Mouse (Mus musculus): ENCODE measurements around the gene Hpd. TPM values are rescaled to one million over a fixed set of nuclear protein-coding genes. Genes with fewer than 3 reads are reported as not detected.
"Not testable (repeated sequence)": the region's sequence is repeated elsewhere in the genome, so short reads cannot be mapped to it uniquely, and the experiment has no call there.

Gene Hpd
- not detected in 2 replicates for polyA plus RNA-seq (2015; fragmentation: Nextera tagmentation; extraction: Ambion mirVana)

GRCm38 (mm10) chr5:123182651-123183050 is at the start of gene Hpd:
Gene Hpd (minus strand): TSS chr5:123182727.
- Histone ChIP-seq H3K9me3 (peaks cover 3% of the 10 kb centered on the region; the same call in 1 of the 2 replicates), H3K4me2 (replicated peaks) (no peak within 1 kb of the TSS), H3K27ac (no peak within 1 kb of the TSS), H3K4me1 (no peaks in the 10 kb centered on the region), H3K9ac (no peak within 1 kb of the TSS), H3K4me3 (no peak within 1 kb of the TSS), H3K27me3 (no peaks in the 10 kb centered on the region), H3K36me3 (no peaks in the 10 kb centered on the region)
- no peak for ATAC-seq (ENCODE audit: low FRiP score, low read depth)
- WGBS, result 82% methylated on average over 10 of the region's 10 CpGs

- Histone ChIP-seq H3K36me3 (peaks cover 35% of the 10 kb centered on the region), H3K9me3 (no peaks in the 10 kb centered on the region), H3K27ac (no peak overlapping the region), H3K9ac (no peak overlapping the region), H3K27me3 (no peaks in the 10 kb centered on the region), H3K4me3 (no peak overlapping the region), H3K4me1 (peaks cover 9% of the 10 kb centered on the region), H3K4me2 (replicated peaks) (no peak overlapping the region)
- no peak for ATAC-seq (ENCODE audit: low FRiP score, low read depth)
- 93% methylated on average over 2 of the region's 2 CpGs for WGBS
These were observed 49.7 kb upstream of the Hpd start for GRCm38 (mm10) chr5:123232180-123232579.

GRCm38 (mm10) chr5:123229296-123229695 is 46.8 kb upstream of the Hpd start:
- H3K9ac ChIP-seq, result 0 out of 2 replicates have a peak overlapping the region, but pooled peaks have one; percentile 39

GRCm38 (mm10) chr5:123228524-123228922 is 46.0 kb upstream of the Hpd start:
- Histone ChIP-seq H3K4me2 (replicated peaks) (peak overlapping the region; percentile 77), H3K27ac (no peak overlapping the region), H3K4me3 (peak overlapping the region; percentile 88), H3K9ac (peak overlapping the region; percentile 89), H3K9me3 (no peaks in the 10 kb centered on the region), H3K36me3 (peaks cover 13% of the 10 kb centered on the region), H3K4me1 (peaks cover 5% of the 10 kb centered on the region), H3K27me3 (no peaks in the 10 kb centered on the region)
- no peak for ATAC-seq (ENCODE audit: low FRiP score, low read depth)
- WGBS, result 5% methylated on average over 15 of the region's 15 CpGs

More at GRCm38 (mm10) chr5:123229296-123229695, 46.8 kb upstream of the Hpd start:
- Histone ChIP-seq H3K27me3 (no peaks in the 10 kb centered on the region), H3K9me3 (no peaks in the 10 kb centered on the region), H3K4me3 (peak overlapping the region; percentile 88), H3K36me3 (peaks cover 14% of the 10 kb centered on the region), H3K4me1 (peaks cover 5% of the 10 kb centered on the region), H3K4me2 (replicated peaks) (peak overlapping the region; percentile 77), H3K27ac (no peak overlapping the region)
- ATAC-seq (ENCODE audit: low FRiP score, low read depth), result no peak
- 90% methylated on average over 6 of the region's 6 CpGs for WGBS

DNA sequence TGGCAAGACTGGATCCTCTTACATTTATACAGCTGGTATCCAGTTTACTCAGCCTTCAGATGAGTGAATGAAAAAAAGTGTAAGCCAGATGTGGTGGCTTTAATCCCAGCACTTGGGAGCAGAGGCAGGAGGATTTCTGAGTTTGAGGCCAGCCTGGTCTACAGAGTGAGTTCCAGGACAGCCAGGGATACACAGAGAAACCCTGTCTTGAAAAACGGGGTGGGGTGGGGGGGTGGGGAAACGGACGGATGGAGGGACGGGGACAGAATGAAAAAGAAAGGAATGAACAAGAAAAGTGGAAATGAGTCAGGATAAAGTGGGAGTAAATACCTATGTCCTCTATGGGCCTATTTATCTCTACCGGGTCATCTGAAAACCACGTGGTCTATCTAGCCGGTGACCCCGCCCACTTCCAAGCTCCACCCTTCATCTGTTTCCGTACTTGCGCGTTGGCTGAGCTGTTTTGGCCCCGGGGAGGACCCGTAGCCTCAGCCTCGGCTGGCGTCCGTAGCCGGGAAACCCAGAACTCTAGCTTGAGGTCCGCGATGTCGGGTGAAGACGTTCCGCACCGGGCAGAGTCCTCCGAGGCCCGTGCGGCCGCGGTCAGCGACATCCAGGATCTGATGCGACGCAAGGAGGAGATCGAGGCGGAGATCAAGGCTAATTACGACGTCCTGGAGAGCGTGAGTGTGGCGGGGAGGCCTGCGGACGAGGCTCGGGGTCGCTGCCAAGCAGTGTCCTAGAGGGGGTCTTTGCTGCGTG is 45.4 kb upstream of the Hpd start:
- 2% methylated on average over 42 of the region's 42 CpGs for WGBS
- Histone ChIP-seq H3K27ac (no peak overlapping the region), H3K4me1 (peaks cover 5% of the 10 kb centered on the region), H3K4me2 (replicated peaks) (peak overlapping the region; percentile 77), H3K9ac (peak overlapping the region; percentile 89), H3K36me3 (peaks cover 8% of the 10 kb centered on the region), H3K4me3 (peak overlapping the region; percentile 88), H3K27me3 (no peaks in the 10 kb centered on the region), H3K9me3 (no peaks in the 10 kb centered on the region)
- ATAC-seq (ENCODE audit: low FRiP score, low read depth), result peak; percentile 88

DNA sequence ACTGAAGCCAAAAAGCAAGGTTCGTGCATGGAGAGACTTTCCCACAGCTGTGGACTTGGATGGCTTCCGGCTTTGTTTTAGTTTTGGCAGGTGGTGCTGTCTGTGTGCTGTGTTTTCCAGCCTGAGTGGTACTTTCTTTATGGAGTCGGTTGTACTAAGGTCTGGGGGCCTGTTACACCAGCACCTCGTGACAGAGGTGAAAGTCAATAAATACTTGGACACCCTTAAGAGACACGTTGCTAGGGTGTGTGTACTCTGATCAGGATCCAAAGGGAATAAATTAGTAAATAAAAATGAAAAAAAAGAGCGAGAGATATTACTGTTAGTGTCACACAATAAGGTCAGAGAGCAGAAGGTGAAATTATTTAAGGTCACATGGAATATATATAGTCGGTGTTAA is 44.3 kb upstream of the Hpd start:
- no peak overlapping the region for H3K9ac ChIP-seq
- peaks cover 6% of the 10 kb centered on the region for H3K36me3 ChIP-seq
- H3K27me3 ChIP-seq, result no peaks in the 10 kb centered on the region
- H3K9me3 ChIP-seq, result no peaks in the 10 kb centered on the region
- no peak for ATAC-seq (ENCODE audit: low FRiP score, low read depth)
- peaks cover 5% of the 10 kb centered on the region for H3K4me1 ChIP-seq
- H3K4me2 ChIP-seq (replicated peaks), result no peak overlapping the region
- H3K4me3 ChIP-seq, result no peak overlapping the region
- no peak overlapping the region for H3K27ac ChIP-seq
- 88% methylated on average over 7 of the region's 7 CpGs for WGBS

DNA sequence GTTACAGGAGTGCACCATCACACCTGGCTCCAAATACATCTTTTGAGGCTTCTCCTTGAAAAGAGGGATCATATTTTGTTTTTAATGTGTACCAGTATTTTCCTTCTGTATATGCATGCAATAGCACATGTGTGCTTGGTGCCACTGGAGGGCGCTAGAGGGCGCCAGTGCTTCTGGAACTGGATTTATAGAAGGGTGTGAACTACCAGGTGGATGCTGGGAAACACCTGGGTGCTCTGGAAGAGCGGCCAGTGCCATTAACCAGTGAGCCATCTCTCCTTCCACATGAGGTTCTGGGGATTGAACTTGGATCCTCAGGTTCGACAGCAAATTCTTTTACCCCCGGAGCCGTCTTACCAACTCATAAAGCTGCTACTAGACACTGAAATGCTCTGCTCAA is 41.3 kb upstream of the Hpd start:
- not testable (repeated sequence) for H3K27me3 ChIP-seq; H3K27ac ChIP-seq; H3K4me1 ChIP-seq; H3K4me3 ChIP-seq; H3K4me2 ChIP-seq (replicated peaks); H3K36me3 ChIP-seq; H3K9me3 ChIP-seq; ATAC-seq (ENCODE audit: low FRiP score, low read depth); H3K9ac ChIP-seq
- 57% methylated on average over 6 of the region's 6 CpGs for WGBS

DNA sequence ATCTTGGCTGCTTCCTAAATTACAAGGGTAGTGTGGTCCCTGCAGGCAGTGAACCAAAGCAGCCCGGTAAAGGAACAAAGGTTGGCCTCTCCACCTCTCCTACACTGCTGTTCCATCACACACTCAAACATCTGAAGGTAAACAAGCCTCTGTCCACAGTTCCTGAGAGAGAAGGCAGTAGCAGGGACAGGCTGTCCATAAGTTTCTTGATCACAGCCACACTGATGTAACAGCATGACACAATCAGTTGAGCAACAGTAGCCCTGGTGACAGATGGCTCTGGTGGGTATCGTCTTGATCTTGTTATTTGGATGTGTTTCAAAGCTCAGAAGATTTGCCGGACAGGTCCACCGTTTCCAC is 40.5 kb upstream of the Hpd start:
- H3K4me3 ChIP-seq, result no peak overlapping the region
- H3K9me3 ChIP-seq, result 0 out of 2 replicates have a peak, but pooled peaks cover 4% of the 10 kb centered on the region
- H3K36me3 ChIP-seq, result no peaks in the 10 kb centered on the region
- H3K27ac ChIP-seq, result no peak overlapping the region
- no peak overlapping the region for H3K9ac ChIP-seq
- no peaks in the 10 kb centered on the region for H3K27me3 ChIP-seq
- WGBS, result 85% methylated on average over 4 of the region's 4 CpGs
- no peaks in the 10 kb centered on the region for H3K4me1 ChIP-seq
- no peak overlapping the region for H3K4me2 ChIP-seq (replicated peaks)
- ATAC-seq (ENCODE audit: low FRiP score, low read depth), result no peak

DNA sequence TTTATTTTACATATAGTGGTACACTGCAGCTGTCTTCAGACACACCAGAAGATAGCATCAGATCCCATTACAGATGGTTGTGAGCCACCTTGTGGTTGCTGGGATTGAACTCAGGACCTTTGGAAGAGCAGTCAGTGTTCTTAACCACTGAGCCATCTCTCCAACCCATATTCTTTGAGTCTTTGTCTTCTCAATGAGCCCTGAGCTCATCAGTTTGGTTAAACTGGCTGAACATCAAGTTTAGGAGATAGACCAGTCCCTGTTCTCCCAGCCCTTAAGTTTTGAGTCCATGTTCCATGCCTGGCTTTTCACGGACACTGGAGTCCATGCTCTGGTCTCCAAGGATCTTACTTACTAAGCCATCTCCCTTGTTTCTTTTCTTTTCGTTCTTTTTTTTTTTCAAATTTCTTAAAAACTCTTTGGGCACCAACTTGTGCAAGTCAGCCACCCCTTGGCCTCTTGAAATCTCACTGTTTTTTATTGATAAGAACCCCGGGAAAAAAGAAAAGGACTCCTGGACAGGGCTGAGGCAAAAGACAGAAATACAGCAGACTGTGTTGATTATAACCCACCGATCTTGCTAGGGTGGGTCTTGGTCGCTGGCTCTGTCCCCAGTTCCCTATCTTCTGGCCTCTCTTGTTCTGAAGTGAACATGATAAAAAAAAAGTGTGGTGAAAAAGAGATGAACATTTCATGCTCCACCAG is 40.0 kb upstream of the Hpd start:
- H3K36me3 ChIP-seq; H3K27me3 ChIP-seq; H3K9ac ChIP-seq; H3K27ac ChIP-seq; H3K4me2 ChIP-seq (replicated peaks); ATAC-seq (ENCODE audit: low FRiP score, low read depth); H3K9me3 ChIP-seq; H3K4me1 ChIP-seq; H3K4me3 ChIP-seq: not testable (repeated sequence)
- WGBS, result 88% methylated on average over 3 of the region's 5 CpGs

DNA sequence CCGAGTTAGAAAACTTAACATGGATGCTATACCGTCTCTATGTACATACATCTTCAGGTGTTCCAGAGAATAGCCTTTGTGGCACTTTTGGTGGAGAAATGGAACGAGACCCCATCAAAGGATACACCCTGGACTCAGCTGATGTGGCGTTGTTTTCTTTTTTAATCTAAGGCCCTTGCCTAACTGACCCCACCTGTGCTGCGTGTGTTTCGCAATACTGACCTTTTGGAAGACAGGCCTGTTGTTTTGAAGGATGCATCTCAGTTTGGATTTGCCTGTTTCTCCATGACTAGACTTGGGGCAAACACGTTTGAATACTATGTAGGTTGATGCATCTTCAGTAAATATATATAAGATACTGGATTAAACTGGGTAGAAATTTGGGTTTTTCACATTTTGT is 21.1 kb upstream of the Hpd start:
- not testable (repeated sequence) for H3K9me3 ChIP-seq; H3K9ac ChIP-seq; H3K27ac ChIP-seq; H3K27me3 ChIP-seq; H3K4me1 ChIP-seq; H3K36me3 ChIP-seq; H3K4me2 ChIP-seq (replicated peaks); ATAC-seq (ENCODE audit: low FRiP score, low read depth); H3K4me3 ChIP-seq
- WGBS, result 81% methylated on average over 7 of the region's 7 CpGs

GRCm38 (mm10) chr5:123202771-123203170 is 20.2 kb upstream of the Hpd start:
- 48% methylated on average over 4 of the region's 4 CpGs for WGBS
- H3K27me3 ChIP-seq, result not testable (repeated sequence)

GRCm38 (mm10) chr5:123201987-123202386 is 19.5 kb upstream of the Hpd start:
- no peaks in the 10 kb centered on the region for H3K36me3 ChIP-seq
- no peak for ATAC-seq (ENCODE audit: low FRiP score, low read depth)
- peaks cover 6% of the 10 kb centered on the region; the same call in 1 of the 2 replicates for H3K9me3 ChIP-seq
- whole genome bisulfite sequencing, result 87% methylated on average over 5 of the region's 5 CpGs
- H3K9ac ChIP-seq, result no peak overlapping the region
- no peaks in the 10 kb centered on the region for H3K4me1 ChIP-seq
- no peak overlapping the region for H3K27ac ChIP-seq
- no peak overlapping the region for H3K4me2 ChIP-seq (replicated peaks)
- no peaks in the 10 kb centered on the region for H3K27me3 ChIP-seq
- H3K4me3 ChIP-seq, result no peak overlapping the region

More at GRCm38 (mm10) chr5:123202771-123203170, 20.2 kb upstream of the Hpd start:
- not testable (repeated sequence) for H3K9ac ChIP-seq; H3K27ac ChIP-seq; H3K4me3 ChIP-seq; ATAC-seq (ENCODE audit: low FRiP score, low read depth); H3K36me3 ChIP-seq; H3K9me3 ChIP-seq; H3K4me2 ChIP-seq (replicated peaks); H3K4me1 ChIP-seq
